ENCODE assay signal across 8 mouse cellular contexts in the genomic region with DNA sequence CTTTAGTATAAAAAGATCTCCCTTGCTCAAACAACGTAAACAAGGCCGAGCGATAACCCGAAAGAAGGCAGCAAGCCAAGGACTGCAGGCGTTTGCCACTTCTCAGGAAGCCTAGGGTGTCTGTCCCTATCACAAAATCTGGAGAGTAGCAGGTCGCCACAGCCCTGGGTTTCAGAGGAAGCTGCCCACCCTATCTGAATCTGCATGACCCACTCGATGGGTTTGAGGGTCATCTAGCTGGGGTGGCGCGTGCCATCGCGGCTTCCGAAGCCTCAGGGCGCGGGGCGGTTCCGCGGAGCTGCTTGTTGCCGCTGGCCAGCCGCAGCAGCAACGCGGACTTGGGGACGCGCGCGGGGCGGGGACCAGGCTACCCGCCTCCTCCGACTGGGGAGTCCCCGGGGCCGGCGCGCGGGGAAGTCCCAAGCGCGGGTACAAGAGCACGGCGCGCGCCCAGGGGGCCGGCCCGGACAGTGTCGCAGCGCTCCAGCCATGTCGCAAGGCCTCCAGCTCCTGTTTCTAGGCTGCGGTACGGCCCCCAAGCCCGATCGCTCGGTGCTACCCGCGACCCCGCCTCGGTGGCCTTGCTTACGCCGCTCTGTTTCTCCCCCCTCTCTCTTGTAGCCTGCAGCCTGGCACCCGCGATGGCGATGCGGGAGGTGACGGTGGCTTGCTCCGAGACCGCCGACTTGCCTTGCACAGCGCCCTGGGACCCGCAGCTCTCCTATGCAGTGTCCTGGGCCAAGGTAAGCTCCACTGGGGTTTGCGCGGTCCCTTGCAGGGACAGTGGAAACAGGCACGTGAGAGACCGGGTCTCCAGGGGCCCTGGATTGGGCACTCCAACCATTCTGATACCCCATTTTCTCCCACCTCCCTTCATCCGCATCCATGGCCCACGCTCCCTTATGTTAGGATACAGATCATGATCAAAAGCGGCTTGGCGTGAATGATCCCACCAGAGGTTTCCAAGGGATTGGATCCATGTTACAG. TPM values are rescaled to one million over a fixed set of nuclear protein-coding genes. Genes with fewer than 3 reads are reported as not detected.
DNase-seq lines count a peak whose midpoint lies in the region; ATAC-seq lines count a peak whose summit lies in the region.

A gene (plus strand): TSS at position 51 of the 987 bp plus-strand sequence.

- ATAC-seq in embryonic facial prominence, embryonic 14.5 days (ENCODE audit: low read depth) = peak; percentile 45
- ATAC-seq in heart, embryonic 13.5 days (ENCODE audit: extremely low read depth, insufficient number of reproducible peaks, low FRiP score, low TSS enrichment) = no peak
- peak; percentile 72 for ATAC-seq in kidney, embryonic 15.5 days (replicated peaks; ENCODE audit: low FRiP score)
- ATAC-seq in liver, embryonic 13.5 days (ENCODE audit: low read depth) = peak; percentile 67
- peak; percentile 36; the same call in 1 of the 2 replicates for ATAC-seq in stomach, embryonic 15.5 days (ENCODE audit: insufficient read depth, low FRiP score, low read depth)

- no peak within 1 kb of the TSS for H3K27ac ChIP-seq in embryonic facial prominence, embryonic 14.5 days (replicated peaks; ENCODE audit: low read depth, low read length)
- no peak within 1 kb of the TSS for H3K27ac ChIP-seq in heart, embryonic 13.5 days (replicated peaks)
- H3K27ac ChIP-seq in kidney, embryonic 15.5 days = peak within 1 kb of the TSS; percentile 84
- no peak within 1 kb of the TSS for H3K27ac ChIP-seq in liver, embryonic 13.5 days
- no peak within 1 kb of the TSS for H3K27ac ChIP-seq in stomach, embryonic 15.5 days

- H3K36me3 ChIP-seq in embryonic facial prominence, embryonic 14.5 days (ENCODE audit: control insufficient read depth, insufficient read depth, low read length) = no peaks in the 10 kb centered on the region
- H3K36me3 ChIP-seq in heart, embryonic 13.5 days = no peaks in the 10 kb centered on the region
- no peaks in the 10 kb centered on the region for H3K36me3 ChIP-seq in kidney, embryonic 15.5 days
- no peaks in the 10 kb centered on the region for H3K36me3 ChIP-seq in liver, embryonic 13.5 days
- H3K36me3 ChIP-seq in stomach, embryonic 15.5 days = no peaks in the 10 kb centered on the region

- 5% methylated on average over 44 of the region's 73 CpGs for WGBS in embryonic facial prominence, embryonic 14.5 days
- 4% methylated on average over 73 of the region's 73 CpGs for WGBS in heart, embryonic 13.5 days
- WGBS in kidney, embryonic 15.5 days = 2% methylated on average over 70 of the region's 73 CpGs
- 4% methylated on average over 73 of the region's 73 CpGs for WGBS in liver, embryonic 13.5 days (ENCODE audit: insufficient replicate concordance)
- WGBS in stomach, embryonic 15.5 days = 4% methylated on average over 73 of the region's 73 CpGs

- peak; percentile 31 to 38 for DNase-seq in urinary bladder, adult 18-20 months (ENCODE audit: low spot score in 2 of 2)
- DNase-seq in urinary bladder, postnatal 10 days (ENCODE audit: low spot score) = no peak
- DNase-seq in embryonic facial prominence, embryonic 14.5 days (ENCODE audit: low spot score) = peak; percentile 81
- no peak for DNase-seq in liver, embryonic 13.5 days
- peak; percentile 65 for DNase-seq in naive thymus-derived CD4-positive, alpha-beta T cell, adult 2 months (ENCODE audit: low read depth)

- peak within 1 kb of the TSS; percentile 52 for H3K4me3 ChIP-seq in embryonic facial prominence, embryonic 14.5 days (ENCODE audit: low read depth, low read length)
- peak within 1 kb of the TSS; percentile 66 for H3K4me3 ChIP-seq in heart, embryonic 13.5 days
- peak within 1 kb of the TSS; percentile 59 for H3K4me3 ChIP-seq in kidney, embryonic 15.5 days (replicated peaks)
- peak within 1 kb of the TSS; percentile 50 for H3K4me3 ChIP-seq in liver, embryonic 13.5 days (replicated peaks)
- peak within 1 kb of the TSS; percentile 51 for H3K4me3 ChIP-seq in stomach, embryonic 15.5 days (replicated peaks)

- H3K27me3 ChIP-seq in embryonic facial prominence, embryonic 14.5 days (replicated peaks; ENCODE audit: control insufficient read depth, insufficient read depth, low read length) = peaks cover 9% of the 10 kb centered on the region
- peaks cover 40% of the 10 kb centered on the region for H3K27me3 ChIP-seq in heart, embryonic 13.5 days (replicated peaks)
- no peaks in the 10 kb centered on the region for H3K27me3 ChIP-seq in kidney, embryonic 15.5 days
- H3K27me3 ChIP-seq in liver, embryonic 13.5 days = peaks cover 44% of the 10 kb centered on the region
- H3K27me3 ChIP-seq in stomach, embryonic 15.5 days (replicated peaks) = peaks cover 19% of the 10 kb centered on the region

- peak within 1 kb of the TSS; percentile 93 for H3K4me2 ChIP-seq in embryonic facial prominence, embryonic 14.5 days (ENCODE audit: low read depth, low read length)
- peak within 1 kb of the TSS; percentile 97 for H3K4me2 ChIP-seq in heart, embryonic 13.5 days
- peak within 1 kb of the TSS; percentile 91 for H3K4me2 ChIP-seq in kidney, embryonic 15.5 days
- peak within 1 kb of the TSS; percentile 56 for H3K4me2 ChIP-seq in liver, embryonic 13.5 days
- H3K4me2 ChIP-seq in stomach, embryonic 15.5 days = peak within 1 kb of the TSS; percentile 95

- peak within 1 kb of the TSS; percentile 69 for H3K9ac ChIP-seq in embryonic facial prominence, embryonic 14.5 days (ENCODE audit: low read depth, low read length)
- peak within 1 kb of the TSS; percentile 81 for H3K9ac ChIP-seq in heart, embryonic 13.5 days
- H3K9ac ChIP-seq in kidney, embryonic 15.5 days = peak within 1 kb of the TSS; percentile 65
- peak within 1 kb of the TSS; percentile 2 for H3K9ac ChIP-seq in liver, embryonic 13.5 days
- peak within 1 kb of the TSS; percentile 27 for H3K9ac ChIP-seq in stomach, embryonic 15.5 days

- no peaks in the 10 kb centered on the region for H3K9me3 ChIP-seq in embryonic facial prominence, embryonic 14.5 days (ENCODE audit: control insufficient read depth, low read length)
- no peaks in the 10 kb centered on the region for H3K9me3 ChIP-seq in heart, embryonic 13.5 days
- no peaks in the 10 kb centered on the region for H3K9me3 ChIP-seq in kidney, embryonic 15.5 days (replicated peaks)
- no peaks in the 10 kb centered on the region for H3K9me3 ChIP-seq in liver, embryonic 13.5 days (replicated peaks)
- H3K9me3 ChIP-seq in stomach, embryonic 15.5 days = no peaks in the 10 kb centered on the region

- H3K4me1 ChIP-seq in embryonic facial prominence, embryonic 14.5 days (ENCODE audit: control insufficient read depth, insufficient read depth, low read length) = peaks cover 10% of the 10 kb centered on the region; the same call in 1 of the 2 replicates
- H3K4me1 ChIP-seq in heart, embryonic 13.5 days = peaks cover 15% of the 10 kb centered on the region
- peaks cover 56% of the 10 kb centered on the region for H3K4me1 ChIP-seq in kidney, embryonic 15.5 days
- H3K4me1 ChIP-seq in liver, embryonic 13.5 days (replicated peaks) = 0 out of 2 replicates have a peak, but pooled peaks cover 4% of the 10 kb centered on the region
- peaks cover 21% of the 10 kb centered on the region for H3K4me1 ChIP-seq in stomach, embryonic 15.5 days

RNA-seq across cellular contexts. Expression of the gene that starts here (rescaled TPM):
- polyA plus RNA-seq in embryonic facial prominence, embryonic 14.5 days (2014; fragmentation: Nextera tagmentation; extraction: Ambion mirVana) = 8.8 and 10.9 TPM in 2 replicates
- 2.9 and 3.1 TPM in 2 replicates for polyA plus RNA-seq in heart, embryonic 13.5 days (2015; fragmentation: Nextera tagmentation; extraction: Ambion mirVana)
- polyA plus RNA-seq in kidney, embryonic 15.5 days (2015; fragmentation: Nextera tagmentation; extraction: Ambion mirVana) = 29.4 and 32.4 TPM in 2 replicates
- polyA plus RNA-seq in liver, embryonic 13.5 days (2015; fragmentation: Nextera tagmentation; extraction: Ambion mirVana) = 0.95 and 1.0 TPM in 2 replicates
- polyA plus RNA-seq in stomach, embryonic 15.5 days (2015; fragmentation: Nextera tagmentation; extraction: Ambion mirVana) = 9.0 and 11.4 TPM in 2 replicates

Comparison
In these comparisons a context has a peak if more than half of its experiments do, and no peak if none do; other contexts are left out.
1. DNase-seq: peak in urinary bladder, adult 18-20 months (2 of 2), embryonic facial prominence, embryonic 14.5 days (single experiment) and naive thymus-derived CD4-positive, alpha-beta T cell, adult 2 months (single experiment); none in urinary bladder, postnatal 10 days (single experiment) and liver, embryonic 13.5 days (single experiment).
2. H3K9ac ChIP-seq: peak in every context shown above with its lines; median percentile 81 in heart, embryonic 13.5 days; 69 in embryonic facial prominence, embryonic 14.5 days; 65 in kidney, embryonic 15.5 days; 27 in stomach, embryonic 15.5 days; 2 in liver, embryonic 13.5 days.
3. Peak in every context shown above with its lines, with median percentiles within 50 percentile points of each other: H3K4me2 ChIP-seq and H3K4me3 ChIP-seq.